Mouse (Mus musculus): Measurements from ENCODE around the gene Galnt17. TPM values are rescaled to one million over a fixed set of nuclear protein-coding genes. Genes with fewer than 3 reads are reported as not detected.

The Galnt17 gene
- polyA plus RNA-seq, 1 experiment from 2014 or later, result 3.2 TPM

- Histone ChIP-seq H3K4me1 (no peaks in the 10 kb centered on the region), H3K27ac (no peak overlapping the region), H3K4me2 (replicated peaks) (no peak overlapping the region), H3K4me3 (no peak overlapping the region), H3K9me3 (no peaks in the 10 kb centered on the region), H3K9ac (no peak overlapping the region), H3K27me3 (no peaks in the 10 kb centered on the region), H3K36me3 (no peaks in the 10 kb centered on the region)
- no peak for ATAC-seq (ENCODE audit: low FRiP score, low read depth)
- WGBS, result 64% methylated on average over 7 of the region's 7 CpGs
Observed at GRCm38 (mm10) chr5:131177851-131178250, 130.4 kb downstream of the Galnt17 start.

GRCm38 (mm10) chr5:131177168-131177567 is 131.1 kb downstream of the Galnt17 start:
- ATAC-seq (ENCODE audit: low FRiP score, low read depth), result no peak
- no peak overlapping the region for H3K9ac ChIP-seq
- H3K27me3 ChIP-seq, result no peaks in the 10 kb centered on the region
- H3K36me3 ChIP-seq, result no peaks in the 10 kb centered on the region
- H3K4me3 ChIP-seq, result no peak overlapping the region
- H3K4me1 ChIP-seq, result no peaks in the 10 kb centered on the region
- H3K27ac ChIP-seq, result no peak overlapping the region
- 55% methylated on average over 2 of the region's 2 CpGs for whole genome bisulfite sequencing
- 0 out of 2 replicates have a peak, but pooled peaks cover under 1% of the 10 kb centered on the region for H3K9me3 ChIP-seq
- H3K4me2 ChIP-seq (replicated peaks), result no peak overlapping the region

GRCm38 (mm10) chr5:131169186-131169585 is 139.1 kb downstream of the Galnt17 start:
- no peak overlapping the region for H3K4me2 ChIP-seq (replicated peaks)
- no peaks in the 10 kb centered on the region for H3K27me3 ChIP-seq
- no peaks in the 10 kb centered on the region for H3K36me3 ChIP-seq
- 0 out of 2 replicates have a peak, but pooled peaks cover 3% of the 10 kb centered on the region for H3K4me1 ChIP-seq
- no peak overlapping the region for H3K9ac ChIP-seq
- no peak overlapping the region for H3K27ac ChIP-seq
- 0 out of 2 replicates have a peak, but pooled peaks cover 10% of the 10 kb centered on the region for H3K9me3 ChIP-seq
- ATAC-seq (ENCODE audit: low FRiP score, low read depth), result no peak
- H3K4me3 ChIP-seq, result no peak overlapping the region
- 76% methylated on average over 6 of the region's 6 CpGs for WGBS

- no peak for ATAC-seq (ENCODE audit: low FRiP score, low read depth)
- H3K9ac ChIP-seq, result no peak overlapping the region
- 73% methylated on average over 5 of the region's 5 CpGs for WGBS
Observed at GRCm38 (mm10) chr5:131167366-131167765, 140.9 kb downstream of the Galnt17 start.

GRCm38 (mm10) chr5:131165681-131166080 is 142.6 kb downstream of the Galnt17 start:
- ATAC-seq (ENCODE audit: low FRiP score, low read depth), result no peak
- 83% methylated on average over 7 of the region's 7 CpGs for WGBS
- Histone ChIP-seq H3K36me3 (no peaks in the 10 kb centered on the region), H3K9ac (no peak overlapping the region), H3K4me1 (0 out of 2 replicates have a peak, but pooled peaks cover 3% of the 10 kb centered on the region), H3K27me3 (no peaks in the 10 kb centered on the region), H3K4me3 (no peak overlapping the region), H3K9me3 (0 out of 2 replicates have a peak, but pooled peaks cover 8% of the 10 kb centered on the region), H3K4me2 (replicated peaks) (no peak overlapping the region), H3K27ac (no peak overlapping the region)

More at GRCm38 (mm10) chr5:131167366-131167765, 140.9 kb downstream of the Galnt17 start:
- H3K4me1 ChIP-seq, result 0 out of 2 replicates have a peak, but pooled peaks cover 3% of the 10 kb centered on the region
- H3K9me3 ChIP-seq, result 0 out of 2 replicates have a peak, but pooled peaks cover 14% of the 10 kb centered on the region
- no peaks in the 10 kb centered on the region for H3K36me3 ChIP-seq
- no peak overlapping the region for H3K4me2 ChIP-seq (replicated peaks)
- H3K27me3 ChIP-seq, result no peaks in the 10 kb centered on the region
- no peak overlapping the region for H3K27ac ChIP-seq
- H3K4me3 ChIP-seq, result no peak overlapping the region

- H3K4me1 ChIP-seq, result no peaks in the 10 kb centered on the region
- no peak overlapping the region for H3K4me3 ChIP-seq
- H3K4me2 ChIP-seq (replicated peaks), result no peak overlapping the region
- no peaks in the 10 kb centered on the region for H3K9me3 ChIP-seq
- no peak overlapping the region for H3K9ac ChIP-seq
- 40% methylated on average over 4 of the region's 4 CpGs for WGBS
- no peaks in the 10 kb centered on the region for H3K36me3 ChIP-seq
- no peak overlapping the region for H3K27ac ChIP-seq
- no peak for ATAC-seq (ENCODE audit: low FRiP score, low read depth)
- no peaks in the 10 kb centered on the region for H3K27me3 ChIP-seq
Observed at GRCm38 (mm10) chr5:131157866-131158265, 150.4 kb downstream of the Galnt17 start.

- Histone ChIP-seq H3K4me3 (no peak overlapping the region), H3K36me3 (no peaks in the 10 kb centered on the region), H3K9me3 (no peaks in the 10 kb centered on the region), H3K4me2 (replicated peaks) (no peak overlapping the region), H3K9ac (no peak overlapping the region), H3K27me3 (no peaks in the 10 kb centered on the region), H3K4me1 (no peaks in the 10 kb centered on the region), H3K27ac (no peak overlapping the region)
- 66% methylated on average over 3 of the region's 3 CpGs for WGBS
- ATAC-seq (ENCODE audit: low FRiP score, low read depth), result no peak
Observed at GRCm38 (mm10) chr5:131156323-131156722, 152.0 kb downstream of the Galnt17 start.

GRCm38 (mm10) chr5:131142606-131143005 is 165.7 kb downstream of the Galnt17 start:
- ATAC-seq (ENCODE audit: low FRiP score, low read depth), result no peak

GRCm38 (mm10) chr5:131134809-131135208 is 173.5 kb downstream of the Galnt17 start:
- Histone ChIP-seq H3K27ac (no peak overlapping the region), H3K4me2 (replicated peaks) (no peak overlapping the region), H3K4me1 (peaks cover 5% of the 10 kb centered on the region), H3K9me3 (no peaks in the 10 kb centered on the region), H3K9ac (no peak overlapping the region), H3K36me3 (no peaks in the 10 kb centered on the region), H3K4me3 (no peak overlapping the region), H3K27me3 (no peaks in the 10 kb centered on the region)
- no peak for ATAC-seq (ENCODE audit: low FRiP score, low read depth)

More at GRCm38 (mm10) chr5:131142606-131143005, 165.7 kb downstream of the Galnt17 start:
- Histone ChIP-seq H3K4me1 (peaks cover 10% of the 10 kb centered on the region), H3K4me3 (no peak overlapping the region), H3K27me3 (no peaks in the 10 kb centered on the region), H3K4me2 (replicated peaks) (no peak overlapping the region), H3K9me3 (no peaks in the 10 kb centered on the region), H3K9ac (no peak overlapping the region), H3K27ac (no peak overlapping the region), H3K36me3 (no peaks in the 10 kb centered on the region)
- WGBS, result 23% methylated on average over 4 of the region's 4 CpGs

GRCm38 (mm10) chr5:131120296-131120840 is 187.9 kb downstream of the Galnt17 start:
- Histone ChIP-seq H3K27ac (no peak overlapping the region), H3K36me3 (no peaks in the 10 kb centered on the region), H3K27me3 (no peaks in the 10 kb centered on the region), H3K4me1 (0 out of 2 replicates have a peak, but pooled peaks cover 3% of the 10 kb centered on the region), H3K4me2 (replicated peaks) (no peak overlapping the region), H3K4me3 (no peak overlapping the region), H3K9me3 (no peaks in the 10 kb centered on the region), H3K9ac (no peak overlapping the region)
- 75% methylated on average over 8 of the region's 8 CpGs for WGBS
- ATAC-seq (ENCODE audit: low FRiP score, low read depth), result no peak

GRCm38 (mm10) chr5:131119896-131120295 is 188.4 kb downstream of the Galnt17 start:
- Histone ChIP-seq H3K27ac (no peak overlapping the region), H3K9ac (no peak overlapping the region), H3K4me2 (replicated peaks) (no peak overlapping the region), H3K4me3 (no peak overlapping the region), H3K27me3 (no peaks in the 10 kb centered on the region), H3K4me1 (0 out of 2 replicates have a peak, but pooled peaks cover 3% of the 10 kb centered on the region), H3K36me3 (no peaks in the 10 kb centered on the region), H3K9me3 (no peaks in the 10 kb centered on the region)
- 75% methylated on average over 4 of the region's 4 CpGs for WGBS
- ATAC-seq (ENCODE audit: low FRiP score, low read depth), result no peak

- ATAC-seq (ENCODE audit: low FRiP score, low read depth), result no peak
- H3K4me3 ChIP-seq, result no peak overlapping the region
- no peaks in the 10 kb centered on the region for H3K36me3 ChIP-seq
- H3K4me1 ChIP-seq, result 0 out of 2 replicates have a peak, but pooled peaks cover 3% of the 10 kb centered on the region
- H3K27ac ChIP-seq, result no peak overlapping the region
- no peak overlapping the region for H3K9ac ChIP-seq
- no peaks in the 10 kb centered on the region for H3K9me3 ChIP-seq
- no peaks in the 10 kb centered on the region for H3K27me3 ChIP-seq
- no peak overlapping the region for H3K4me2 ChIP-seq (replicated peaks)
- 88% methylated on average over 5 of the region's 5 CpGs for WGBS
Observed at GRCm38 (mm10) chr5:131117391-131118040, 190.8 kb downstream of the Galnt17 start.
